Mouse (Mus musculus) kidney, postnatal 25 days (tissue): ENCODE measurements around the gene Cdk7.

Experiments
- DNase-seq, 2 experiments: peaks; one replicate each; pipeline ENCODE4 v3.0.0; 2021; ENCODE audit warnings: mixed read lengths in 2 of 2

Cdk7 gene

DNA sequence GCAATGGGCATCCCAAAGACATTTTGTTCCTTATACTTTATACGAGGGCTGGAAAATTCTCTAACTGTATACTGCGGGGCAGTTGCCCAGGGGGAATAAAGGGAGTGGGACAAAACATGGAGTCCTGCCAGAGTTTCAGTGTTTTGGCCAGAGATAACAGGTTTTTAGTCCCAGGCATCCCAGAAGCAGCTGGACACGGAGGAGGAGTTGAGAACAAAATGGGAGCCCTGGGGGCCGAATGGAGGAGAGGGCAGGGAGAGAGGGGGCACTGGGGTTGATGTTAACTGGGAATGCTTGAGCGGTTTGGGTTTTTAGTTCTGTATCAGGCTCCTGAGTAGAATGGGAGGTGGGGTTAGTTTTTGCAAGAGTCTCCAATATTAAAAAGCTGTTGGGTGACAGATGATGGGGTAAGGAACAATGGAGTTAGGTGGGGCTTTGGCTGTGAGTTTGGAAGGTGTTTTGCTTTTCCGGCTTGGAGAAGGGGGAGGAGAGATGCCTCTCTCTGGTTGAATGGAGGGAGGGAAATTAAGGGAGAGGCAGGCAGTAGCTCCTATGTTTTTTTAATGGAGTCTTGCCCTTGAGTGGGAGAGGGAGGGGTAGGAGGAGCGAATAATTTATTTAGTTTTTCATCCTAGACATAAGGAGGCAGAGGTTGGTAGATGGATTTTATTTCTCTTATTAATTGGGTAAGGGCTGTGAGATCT lies 6.5 kb downstream of the Cdk7 start:
- peak in 1 of 2 experiments; percentile 40 for DNase-seq

DNA sequence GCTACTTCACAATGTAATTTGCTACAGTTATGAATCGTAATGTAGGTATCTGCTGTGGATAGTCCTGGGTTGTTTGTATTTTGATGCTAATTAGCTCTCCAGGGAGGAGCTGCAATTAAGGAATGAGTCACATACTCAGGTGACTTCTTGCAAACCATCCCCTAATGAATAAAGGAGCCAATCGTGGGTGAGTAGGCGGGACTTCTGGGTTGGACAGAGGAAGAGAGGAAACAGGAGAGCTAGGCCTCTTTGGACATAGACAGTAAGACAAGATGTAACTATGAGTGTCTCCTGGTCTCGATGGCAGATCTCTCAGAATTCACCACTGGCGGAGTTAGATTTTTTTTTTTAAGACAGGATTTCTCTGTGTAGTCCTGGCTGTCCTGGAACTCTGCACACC lies 9.1 kb downstream of the Cdk7 start:
- DNase-seq: no peak

DNA sequence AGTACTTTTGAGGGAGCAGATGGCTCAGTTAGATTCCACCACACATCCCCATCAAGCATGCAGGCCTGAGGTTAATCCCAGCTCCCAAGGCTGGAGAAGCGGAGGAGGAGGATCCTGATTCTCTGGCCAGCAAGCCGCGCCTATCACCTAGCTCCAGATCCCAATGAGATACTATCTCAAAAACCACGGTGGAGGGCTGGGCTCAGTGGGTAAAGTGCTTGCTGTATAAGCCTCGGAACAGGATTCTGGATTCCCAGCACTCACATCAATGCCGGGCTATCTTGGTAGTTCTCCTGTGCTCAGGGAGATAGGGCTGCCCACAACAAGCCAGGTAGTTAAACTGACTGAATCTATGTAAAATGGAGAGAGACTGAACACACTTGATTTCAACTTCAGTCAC lies 15.3 kb downstream of the Cdk7 start:
- DNase-seq: no peak

DNA sequence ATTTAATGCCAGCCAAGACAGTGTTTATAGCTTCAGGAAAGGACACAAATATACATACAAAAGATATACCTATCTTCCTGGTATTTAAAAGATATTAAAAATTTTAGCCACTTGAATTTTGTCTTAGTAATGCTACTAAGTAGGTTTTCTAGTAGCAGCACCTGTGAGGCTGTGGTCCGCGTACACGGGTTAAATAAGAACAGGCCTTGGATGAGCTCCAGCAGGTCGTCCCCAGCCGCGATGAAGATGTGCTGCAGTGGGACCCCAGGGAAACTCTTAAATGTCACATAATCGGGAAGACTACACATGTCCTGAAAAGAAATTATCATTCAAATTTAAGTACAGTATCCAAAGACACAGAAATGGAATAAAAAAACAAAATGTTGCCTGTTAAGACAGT lies 24.5 kb downstream of the Cdk7 start:
- no peak for DNase-seq

DNA sequence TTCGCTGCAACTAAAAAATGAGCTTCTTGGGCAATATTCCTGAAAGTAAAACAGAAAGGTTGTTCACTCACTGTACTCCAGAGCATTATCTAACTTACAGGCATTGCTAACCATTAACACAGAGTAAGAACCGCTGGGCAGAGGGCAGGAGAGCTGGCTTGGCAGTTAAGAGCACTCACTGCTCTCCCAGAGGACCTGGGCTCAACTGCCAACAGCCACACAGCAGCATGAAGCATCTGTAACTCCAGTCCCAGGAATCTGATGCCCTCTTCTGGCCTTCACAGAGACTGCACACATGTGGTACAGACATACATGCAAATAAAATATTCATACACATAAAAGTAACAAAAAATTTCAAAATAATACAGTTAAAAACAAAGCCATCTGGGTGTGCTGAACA lies 27.3 kb downstream of the Cdk7 start:
- DNase-seq: peak; percentile 61 to 87

DNA sequence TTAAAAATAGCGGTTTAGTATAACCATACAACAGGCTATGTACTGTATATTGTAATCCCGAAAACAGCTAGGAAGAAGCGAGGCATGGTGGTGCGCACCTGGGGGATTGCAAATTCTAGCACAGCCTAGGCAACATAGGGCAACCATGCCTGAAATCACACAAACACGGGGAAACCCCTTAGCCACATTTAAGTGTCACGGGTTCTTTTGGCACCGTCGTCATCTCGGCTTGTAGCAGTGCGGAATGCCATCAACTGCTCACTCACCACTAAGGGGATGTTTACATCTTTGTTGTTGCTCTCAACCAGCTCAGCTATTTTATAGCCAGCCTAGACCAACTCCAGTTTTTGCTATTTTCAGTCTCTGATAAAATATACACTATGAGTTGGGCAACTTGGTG lies 31.9 kb downstream of the Cdk7 start:
- DNase-seq: no peak

DNA sequence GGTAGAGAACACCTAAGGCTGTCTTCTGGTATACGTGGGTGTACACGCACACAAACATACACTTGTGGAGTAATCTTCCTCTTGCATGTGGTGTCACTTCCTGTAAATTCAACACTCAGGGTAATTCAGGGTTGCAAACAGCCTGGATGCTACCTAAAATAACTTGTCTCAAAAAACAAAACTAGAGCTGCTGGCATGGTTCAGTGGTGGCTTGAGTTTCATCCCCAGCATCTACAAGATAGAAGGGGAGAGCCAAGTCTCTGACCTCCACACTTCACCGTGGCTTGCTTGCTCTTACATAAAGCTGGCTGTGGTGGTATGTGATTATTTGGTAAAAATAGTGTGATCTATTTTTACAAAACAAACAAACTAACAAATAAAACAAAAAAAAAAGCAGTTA lies 33.2 kb downstream of the Cdk7 start:
- no peak for DNase-seq

DNA sequence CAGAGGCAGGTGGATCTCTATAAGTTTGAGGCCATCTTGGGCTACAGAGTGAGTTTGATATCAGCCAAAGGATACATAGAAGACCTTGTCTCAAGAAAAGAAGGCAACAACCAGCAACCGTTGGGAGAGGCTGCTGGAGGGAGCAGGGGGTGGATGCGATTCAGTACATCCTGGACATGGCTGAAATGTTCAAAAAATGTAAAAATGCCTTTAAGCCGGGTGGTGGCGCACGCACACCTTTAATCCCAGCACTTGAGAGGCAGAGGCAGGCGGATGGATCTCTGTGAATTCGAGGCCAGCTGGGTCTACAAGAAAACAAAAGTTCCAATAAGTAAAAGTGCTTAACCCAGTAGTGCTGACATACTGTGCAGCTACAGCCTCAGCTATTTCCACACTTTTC lies 43.2 kb downstream of the Cdk7 start:
- DNase-seq: no peak

DNA sequence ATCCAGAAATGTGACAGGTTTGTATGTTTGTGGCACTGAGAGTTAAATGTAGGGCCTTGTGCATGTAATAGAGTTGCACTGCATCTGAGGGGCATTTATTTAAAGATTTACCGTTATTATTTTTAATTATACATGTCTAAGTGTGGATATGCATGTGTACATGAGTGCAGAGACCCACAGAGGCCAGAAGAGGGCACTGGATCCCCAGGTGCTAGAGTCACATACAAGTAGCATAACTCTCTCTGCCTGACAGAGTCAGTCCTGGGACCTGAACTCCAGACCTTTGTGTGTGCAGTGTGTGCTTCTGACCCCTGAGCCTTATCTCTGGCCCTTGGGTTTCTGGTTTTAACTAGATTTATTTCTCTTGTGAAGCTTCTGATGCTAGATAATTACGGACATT lies 46.4 kb downstream of the Cdk7 start:
- no peak for DNase-seq

DNA sequence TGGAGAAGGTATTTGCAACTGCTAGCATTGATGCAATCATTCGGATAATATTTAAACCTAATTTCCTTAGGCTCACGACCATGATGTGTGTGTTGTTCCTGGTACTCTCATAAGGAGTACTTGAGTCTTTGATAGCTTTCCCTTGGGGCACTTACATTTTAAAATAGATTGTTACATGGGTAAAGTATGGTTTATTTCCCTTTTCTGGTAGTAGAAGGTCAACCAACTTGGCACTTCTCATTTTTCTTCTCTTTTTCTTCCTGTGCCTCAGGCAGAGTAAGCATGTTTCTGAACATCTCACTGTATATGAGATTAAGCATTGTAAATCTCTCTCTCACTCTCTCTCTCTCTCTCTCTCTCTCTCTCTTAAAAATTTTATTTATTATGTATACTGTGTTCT lies 47.9 kb downstream of the Cdk7 start:
- no peak for DNase-seq

DNA sequence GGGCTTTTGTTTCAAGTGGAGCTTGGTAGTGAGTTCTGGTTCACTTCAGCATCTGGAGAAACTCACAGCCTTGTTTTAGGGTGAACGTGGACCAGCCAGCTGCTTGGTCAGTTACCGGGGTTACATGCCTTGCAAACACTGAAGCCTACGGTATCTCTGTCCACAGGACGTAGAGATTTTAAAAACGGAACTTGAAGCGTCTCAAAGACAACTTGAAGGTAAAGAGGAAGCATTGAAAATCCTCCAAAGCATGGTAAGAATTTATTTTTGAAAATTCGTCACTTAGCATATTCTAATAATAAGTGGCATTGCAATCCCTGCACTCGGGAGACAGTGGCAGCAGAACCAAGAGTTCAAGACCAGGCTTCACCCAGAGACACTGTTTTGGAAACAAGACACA lies 49.1 kb downstream of the Cdk7 start:
- no peak for DNase-seq

DNA sequence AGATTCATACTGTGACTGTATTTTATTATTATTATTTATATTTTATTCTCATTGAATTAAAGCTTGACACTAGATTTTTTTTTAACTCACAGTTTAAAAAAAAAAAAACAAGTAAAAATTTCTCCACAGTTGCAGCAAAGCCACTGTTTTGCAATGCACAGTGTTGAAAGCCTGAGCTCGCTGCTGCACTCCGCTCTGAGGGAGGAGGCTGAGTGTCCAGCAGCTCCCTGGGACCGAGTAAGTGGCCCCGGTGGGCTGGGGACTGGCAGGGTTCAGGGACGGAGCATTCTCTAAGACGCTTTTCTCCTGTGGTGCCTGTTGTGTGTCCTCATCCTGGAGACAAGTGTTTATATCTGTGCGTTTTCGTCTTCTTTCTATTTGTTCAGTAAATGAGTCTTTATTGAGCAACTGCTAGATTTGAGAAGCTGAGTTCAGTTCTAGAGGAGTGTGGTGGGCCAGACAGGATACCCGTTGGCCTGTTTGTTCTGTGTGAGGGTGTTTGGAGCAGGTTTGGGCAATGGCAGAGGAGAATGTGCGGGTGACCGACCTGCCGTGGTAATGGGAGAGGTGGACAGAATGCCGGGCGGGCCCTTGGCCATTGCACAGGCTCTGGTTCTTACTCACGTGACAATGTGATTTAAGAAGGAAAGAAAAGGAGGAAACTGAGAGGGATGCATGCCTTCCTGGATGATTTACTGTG lies 54.7 kb downstream of the Cdk7 start:
- DNase-seq: no peak

DNA sequence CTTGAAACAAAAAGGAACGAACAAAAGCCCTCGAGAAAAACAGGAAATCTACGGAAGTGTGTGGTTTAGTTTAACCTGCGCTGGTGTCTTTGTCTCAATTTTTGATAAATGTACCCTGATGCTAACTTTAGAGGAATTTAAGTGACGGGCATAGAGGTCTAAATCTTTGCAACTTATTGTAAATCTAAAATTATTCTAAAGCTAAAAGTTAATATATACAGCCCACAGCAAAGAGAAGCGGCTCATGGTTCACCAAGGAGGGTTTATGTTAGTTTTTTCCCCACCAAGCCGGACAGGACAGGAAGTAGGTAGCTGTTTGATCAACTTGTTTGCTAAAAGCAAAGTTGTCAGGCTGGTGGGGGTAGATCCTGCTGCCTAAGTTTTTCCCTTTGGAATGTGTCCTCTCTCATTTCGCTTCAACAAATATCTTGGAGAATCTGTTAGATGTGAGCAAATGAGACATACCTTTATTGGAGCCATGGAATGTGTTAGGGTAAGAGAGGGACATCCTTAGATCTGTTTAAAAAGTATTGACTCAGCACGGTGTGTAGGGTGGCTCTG lies 60.5 kb downstream of the Cdk7 start:
- DNase-seq: no peak

DNA sequence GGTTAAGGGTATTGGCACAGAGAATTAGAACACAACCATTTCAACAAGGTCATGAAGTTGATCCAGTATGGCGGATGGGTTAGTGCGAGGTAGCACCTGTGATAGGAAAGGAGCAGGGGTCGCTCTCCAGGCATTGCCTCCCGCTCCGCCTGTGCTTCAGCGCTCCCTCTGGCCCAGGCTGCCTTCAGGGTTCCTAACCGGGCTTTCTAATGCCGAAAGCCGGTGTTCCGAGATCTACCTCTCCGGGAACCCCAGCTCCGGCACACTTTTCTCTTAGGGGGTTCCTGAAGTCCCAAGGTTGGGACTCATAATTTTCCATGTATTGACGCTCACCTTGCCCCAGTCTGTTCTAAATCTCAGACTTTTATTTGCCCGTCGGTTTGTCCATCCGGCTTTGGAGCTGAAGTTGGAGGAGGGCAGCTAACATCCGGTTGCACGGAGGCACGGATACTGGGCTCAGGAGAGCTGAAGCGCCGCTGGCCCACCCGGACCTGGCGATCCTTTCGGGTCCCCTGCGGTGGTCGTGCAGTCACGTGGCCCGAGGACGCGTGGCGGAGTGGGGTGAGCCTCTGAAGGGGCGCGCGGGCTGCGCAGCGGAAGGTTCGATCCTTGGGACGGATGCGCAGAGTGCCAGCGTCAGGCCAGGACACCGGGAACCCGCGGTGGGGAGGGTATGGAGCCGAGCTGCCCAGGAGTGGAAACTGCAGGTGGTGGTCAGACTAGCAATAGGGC lies 61.3 kb downstream of the Cdk7 start, which contains the start of gene Ccdc125:
TSS of gene Ccdc125 (plus strand) at position 427 of the 732 bp plus-strand sequence.
- peak; percentile 46 to 67 for DNase-seq

DNA sequence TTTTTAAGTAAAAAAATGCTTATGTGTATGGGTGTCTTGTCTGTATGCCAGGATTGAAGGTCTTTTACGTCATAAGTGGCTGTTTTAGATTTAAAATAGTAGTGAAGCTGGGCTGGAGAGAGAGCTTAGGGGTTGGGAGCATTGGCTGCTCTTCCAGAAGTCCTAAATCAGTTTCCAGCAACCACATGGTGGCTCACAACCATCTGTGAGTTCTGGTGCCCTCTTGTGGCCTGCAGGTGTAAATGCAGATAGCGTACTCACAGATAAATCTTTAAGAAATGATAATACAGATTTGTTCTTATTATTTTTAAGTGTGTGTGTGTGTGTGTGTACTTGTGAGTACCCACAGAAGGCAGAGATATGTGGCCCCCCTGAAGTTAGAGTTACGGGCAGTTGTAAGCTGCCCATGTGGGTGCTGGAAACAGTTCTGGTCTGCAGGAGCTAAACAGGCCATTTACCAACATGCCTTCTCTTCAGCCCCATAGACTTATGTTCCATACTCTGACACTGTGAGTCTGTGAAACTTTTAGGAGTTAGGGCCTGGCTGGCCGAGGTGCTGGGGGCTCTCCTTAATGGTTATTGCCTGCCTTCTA lies 70.8 kb downstream of the Cdk7 start:
- peak; percentile 56 to 71 for DNase-seq

DNA sequence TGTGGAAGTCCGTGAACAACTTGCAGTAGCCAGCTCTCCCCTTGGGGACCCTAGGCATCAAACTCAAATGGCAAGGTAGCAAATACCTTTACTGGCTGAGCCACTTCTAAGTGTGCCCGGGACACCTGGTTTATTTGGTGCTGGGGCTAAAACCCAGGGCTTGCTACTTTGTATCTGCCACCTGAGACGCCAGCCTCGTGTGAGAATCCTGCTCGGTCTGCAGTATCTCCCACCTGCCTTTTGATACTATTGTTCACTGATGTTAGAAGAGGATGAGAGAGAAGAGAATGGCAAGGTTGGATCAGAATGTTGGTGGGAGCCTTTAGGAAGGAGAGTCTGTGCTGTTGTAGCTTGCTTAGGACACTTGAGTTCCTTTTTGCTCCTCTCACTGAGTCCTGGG lies 72.6 kb downstream of the Cdk7 start:
- DNase-seq: no peak
